Comparison of ENCODE assay signal across 7 mouse cellular contexts in genomic region chr5:131643176-131644174, GRCm38 (mm10).
A peak's percentile ranks its signal among the peaks of the same experiment; 100 is the strongest.
DNase-seq lines count a peak whose midpoint lies in the region; ATAC-seq and TF ChIP-seq lines count a peak whose summit lies in the region.

No protein-coding gene starts in this region.

- TF ChIP-seq POLR2A in kidney, adult 2 months (IDR thresholded peaks at IDR 0.05; ENCODE audit: low read depth, low read length) = no peak

- WGBS in kidney, adult 2 months = 52% methylated on average over 23 of the region's 23 CpGs

- H3K4me3 ChIP-seq in kidney, adult 2 months (ENCODE audit: insufficient read depth, low read depth, low read length) = no peak overlapping the region

- no peaks in the 10 kb centered on the region for H3K36me3 ChIP-seq in kidney, adult 2 months (ENCODE audit: control insufficient read depth, insufficient read depth, low read length)

- intact Hi-C loops in left cerebral cortex, postnatal 10 days (cut with DNase I) = loop anchor here (10.0 kb wide), 1 partner anchor 109 kb away; no protein-coding TSS in a partner anchor

- peaks cover 18% of the 10 kb centered on the region; the same call in 1 of the 2 replicates for H3K4me1 ChIP-seq in kidney, adult 2 months (ENCODE audit: control insufficient read depth, insufficient read depth, low read length)

- H3K27me3 ChIP-seq in kidney, adult 2 months (replicated peaks; ENCODE audit: control insufficient read depth, insufficient read depth, low read length) = no peaks in the 10 kb centered on the region

- H3K27ac ChIP-seq in kidney, adult 2 months (ENCODE audit: insufficient read depth, low read depth, low read length) = peak overlapping the region; percentile 94

- TF ChIP-seq CTCF in kidney, adult 2 months (conservative IDR thresholded peaks at IDR 0.05; ENCODE audit: insufficient read depth, insufficient read length, low read depth, low read length) = no peak

- ATAC-seq in megakaryocyte progenitor cell, adult 5-6 weeks (replicated peaks; ENCODE audit: poor library complexity) = no peak

- DNase-seq in embryo, embryonic 10 days (ENCODE audit: low spot score) = peak; percentile 80
- DNase-seq in frontal cortex, adult 2 months (ENCODE audit: extremely low spot score in 1 of 2, low spot score in 1 of 2) = peak; percentile 56 to 74
- peak; percentile 70 for DNase-seq in kidney, adult 2 months
- peak; percentile 59 to 66 for DNase-seq in left cerebral cortex, postnatal 10 days (ENCODE audit: extremely low spot score in 1 of 2, low spot score in 2 of 2)
- peak; percentile 85 for DNase-seq in retina, embryonic 14.5 days (ENCODE audit: low spot score)
- no peak for DNase-seq in lung, postnatal 25 days (ENCODE audit: low spot score)
